Mouse (Mus musculus) right cerebral cortex, postnatal 25 days (tissue): ENCODE data around the gene Cntn6.

ENCODE experiments used
- DNase-seq: peaks from one replicate; pipeline ENCODE4 v3.0.0; 2022

Gene Cntn6

DNA sequence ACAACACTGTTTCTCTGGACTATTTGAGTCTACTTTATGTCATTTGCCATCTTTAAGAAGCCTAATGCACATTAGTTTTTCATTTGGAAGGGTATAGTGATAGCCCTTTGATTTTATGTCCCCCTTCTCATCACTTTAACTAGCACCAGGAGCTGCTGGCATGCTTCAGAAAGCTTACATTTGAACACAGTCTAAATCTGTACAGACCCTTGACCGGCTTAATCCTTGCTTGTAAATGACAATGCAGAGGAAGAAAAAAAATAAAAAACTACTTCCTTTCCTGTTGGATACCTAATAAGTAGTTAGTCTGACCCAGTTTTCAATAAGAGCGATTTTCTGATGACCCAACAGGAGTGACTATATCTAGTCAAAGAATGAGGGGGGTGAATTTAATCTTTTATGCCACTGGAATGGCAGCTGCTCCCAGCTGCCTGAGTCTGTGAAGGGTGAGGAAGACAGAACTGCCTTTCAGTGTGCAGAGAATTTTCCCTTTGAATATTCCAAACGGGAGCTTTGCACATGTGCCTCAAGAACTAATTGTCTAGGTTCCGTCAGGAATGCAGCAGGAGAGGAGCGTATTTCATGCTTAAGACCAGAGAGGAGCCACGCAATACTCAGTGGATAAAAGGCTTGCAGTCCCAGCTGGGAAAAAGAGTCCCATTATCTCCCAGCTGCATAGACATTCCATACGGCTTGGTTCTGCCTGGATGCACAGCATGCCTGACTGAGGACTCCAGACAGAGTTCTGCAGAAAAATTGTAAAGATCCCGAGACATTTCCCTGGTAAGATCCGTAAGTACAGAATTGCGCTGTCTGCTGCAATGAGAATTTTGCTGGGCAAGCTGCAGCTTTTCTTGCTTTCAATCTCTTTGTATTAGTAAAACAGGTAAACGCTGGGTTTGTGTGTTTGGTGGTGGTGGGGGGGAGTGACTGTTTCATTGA is at the start of gene Cntn6:
Gene Cntn6 (plus strand): TSS at position 301 of the 942 bp plus-strand sequence.
- DNase-seq: peak; percentile 51

DNA sequence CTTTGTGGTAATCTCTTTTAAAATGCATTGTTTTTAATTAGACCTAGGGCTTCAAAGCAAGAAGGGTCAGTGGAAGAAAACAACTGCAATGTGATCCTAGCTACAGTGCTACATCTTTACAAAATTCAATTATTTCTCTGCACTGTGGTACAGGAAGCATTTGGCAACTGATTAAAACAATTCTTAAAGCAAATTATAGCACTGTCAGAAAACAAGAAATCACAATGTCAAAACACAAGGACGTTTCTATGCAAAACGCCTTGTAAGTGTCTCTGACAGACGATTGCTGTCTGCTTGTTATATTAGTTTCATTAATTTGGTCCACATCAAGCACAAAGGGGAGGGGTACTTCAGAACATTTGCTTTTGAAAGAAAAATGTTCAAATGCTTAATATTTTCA is 48.9 kb upstream of the Cntn6 start:
- DNase-seq: no peak

DNA sequence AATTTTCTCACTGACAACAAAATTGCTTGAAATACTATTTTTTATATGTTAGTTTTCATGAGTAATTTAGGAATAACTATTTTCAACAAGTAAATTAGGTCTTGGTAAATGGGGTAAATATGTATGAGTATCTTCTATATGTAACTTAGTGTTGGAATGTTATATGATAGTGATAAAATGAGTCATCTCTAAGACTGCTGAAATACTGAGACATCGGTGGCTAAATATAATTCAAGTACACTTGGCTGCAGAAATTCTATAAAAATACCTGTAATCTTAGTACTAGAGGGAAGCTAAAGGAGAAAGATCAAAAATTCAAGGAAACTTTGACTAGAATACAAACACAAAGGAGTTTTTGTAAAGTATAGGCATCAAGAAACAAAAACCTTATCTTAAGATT is 21.9 kb upstream of the Cntn6 start:
- DNase-seq: no peak

DNA sequence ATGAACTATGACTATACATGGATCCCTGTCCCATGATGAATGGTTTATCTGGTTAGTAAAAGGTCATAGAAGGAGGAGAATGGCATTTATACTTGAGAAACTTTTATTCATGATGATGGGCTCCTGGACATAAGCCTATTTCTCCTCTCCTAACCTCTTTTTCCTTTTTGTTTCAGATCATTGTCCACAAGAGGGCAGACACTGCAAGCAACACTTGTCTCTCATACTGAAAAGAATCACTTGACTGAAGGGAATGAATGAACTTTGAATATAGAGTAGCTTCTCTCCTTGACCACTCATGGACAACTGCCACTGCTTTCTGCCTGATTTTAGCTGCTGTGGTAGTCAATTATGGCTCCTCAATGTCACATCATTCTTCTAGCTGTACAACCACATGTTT is 13.3 kb upstream of the Cntn6 start:
- DNase-seq: no peak

DNA sequence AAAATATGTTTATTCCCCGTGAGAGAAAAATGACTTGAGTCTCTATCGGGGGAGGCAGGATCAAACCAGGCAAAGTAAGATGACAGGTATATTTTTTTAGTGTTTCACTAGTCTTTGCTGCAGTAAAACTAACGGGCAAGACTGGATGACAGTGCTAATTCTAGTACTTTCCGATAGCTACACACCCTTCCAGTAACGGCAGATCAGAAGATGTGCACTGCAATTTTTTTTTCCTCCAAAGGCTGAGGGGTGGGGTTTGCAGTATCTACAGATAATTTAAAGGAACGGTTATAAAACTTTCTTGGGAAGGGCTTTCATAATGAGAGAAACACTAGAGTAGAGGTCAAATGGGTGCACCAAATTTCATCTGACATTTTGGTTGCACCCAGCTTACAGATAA is 869 bp downstream of the Cntn6 start:
- DNase-seq: no peak

DNA sequence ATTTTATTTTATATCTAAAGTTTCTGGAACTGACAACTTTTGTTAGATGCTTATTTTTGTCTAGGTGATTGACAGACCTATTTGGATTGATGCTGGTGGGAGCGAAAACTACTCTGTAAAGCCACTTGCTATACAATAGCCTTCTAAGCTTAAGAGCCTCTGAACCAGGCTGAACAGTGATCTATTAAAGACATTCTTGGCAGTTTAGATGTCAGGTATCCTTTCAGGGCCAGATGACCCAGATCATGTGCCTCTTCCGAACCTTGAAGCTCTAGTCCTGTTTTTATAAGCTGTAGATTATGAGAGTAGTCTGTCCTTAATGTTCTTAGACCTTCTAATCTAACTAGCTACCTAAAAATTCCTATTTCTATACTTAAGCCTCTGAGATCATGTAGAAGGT is 3.2 kb downstream of the Cntn6 start:
- DNase-seq: no peak

DNA sequence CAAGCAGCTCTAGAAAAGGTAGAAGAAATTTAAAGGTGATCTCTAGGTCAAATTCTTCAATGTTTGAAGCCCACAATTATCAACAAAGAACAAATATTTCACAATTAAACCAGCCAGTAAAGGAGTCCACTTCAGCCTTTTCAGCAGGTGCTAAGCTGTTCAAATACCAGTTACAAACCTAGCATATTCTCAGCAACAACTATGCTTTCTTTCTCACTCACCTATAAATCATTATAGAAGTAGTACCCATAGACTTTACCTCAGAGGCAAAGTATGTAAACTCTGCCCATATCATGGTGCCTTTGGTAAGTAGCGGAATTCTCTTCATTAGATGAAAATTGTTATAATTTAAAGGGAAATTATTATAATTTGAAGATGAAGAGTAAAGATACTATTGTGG is 71.4 kb downstream of the Cntn6 start:
- no peak for DNase-seq

DNA sequence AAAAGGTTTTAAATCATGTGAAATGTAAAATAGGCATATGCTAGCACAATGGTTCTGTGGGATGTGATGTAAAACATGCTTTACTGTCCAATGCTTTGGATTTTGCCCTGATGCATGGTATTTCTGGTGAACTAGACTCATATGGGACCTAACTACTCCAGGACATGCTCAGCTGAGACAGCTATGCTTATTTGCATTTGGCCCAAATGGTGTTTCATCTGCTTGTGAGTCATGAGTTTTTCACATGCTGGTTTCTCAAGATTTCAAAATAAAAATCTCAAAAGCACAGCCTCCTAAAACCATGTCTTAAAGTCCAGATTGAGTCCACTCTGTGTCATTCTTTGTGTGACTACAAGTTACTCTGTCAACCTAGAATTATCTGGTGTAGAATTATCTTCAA is 77.0 kb downstream of the Cntn6 start:
- DNase-seq: no peak

DNA sequence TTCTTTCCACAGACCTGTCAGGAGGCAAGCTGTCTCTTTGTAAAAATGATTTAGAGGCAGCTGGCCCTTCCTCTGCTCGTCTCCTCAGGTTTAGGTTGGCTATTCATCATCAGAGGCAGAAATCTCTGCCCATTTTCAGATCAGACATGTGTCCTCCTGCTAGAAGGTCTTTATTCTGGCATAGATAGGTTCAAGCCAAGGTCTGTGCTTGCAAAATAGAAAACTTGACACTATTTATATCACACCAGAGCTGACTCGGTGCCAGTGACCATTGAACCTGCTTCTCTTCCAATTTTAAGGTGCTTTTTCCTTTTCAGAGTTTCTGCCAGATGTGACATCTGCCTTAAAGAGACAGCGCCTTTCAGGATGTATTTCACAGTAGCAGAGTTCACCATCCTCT is 95.4 kb downstream of the Cntn6 start:
- DNase-seq: no peak

DNA sequence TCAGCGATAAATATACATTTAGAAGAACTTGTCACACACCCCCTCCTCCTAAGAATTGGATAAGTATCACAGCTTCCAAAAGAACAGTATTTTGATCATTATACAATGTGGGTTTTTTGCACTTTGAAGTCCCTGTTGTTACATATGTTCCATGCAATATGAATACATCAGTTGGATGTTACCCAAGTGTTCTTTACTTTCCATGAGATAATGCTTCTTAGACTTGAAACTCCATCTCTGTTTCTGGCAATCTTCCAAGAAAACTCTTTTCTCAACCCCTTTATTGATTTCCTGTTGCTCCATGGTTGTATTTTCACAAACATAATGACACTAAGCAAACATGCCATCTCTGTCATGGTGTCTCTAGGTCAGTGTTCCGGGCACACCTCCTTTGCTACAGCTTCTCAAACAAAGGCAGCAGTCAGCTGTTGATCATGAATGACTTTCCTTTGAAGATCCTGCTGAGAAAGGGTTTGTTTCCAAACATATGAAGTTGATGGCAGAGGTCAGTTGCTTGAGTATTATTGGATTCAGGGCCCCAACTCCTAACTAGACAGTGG is 108.3 kb downstream of the Cntn6 start:
- DNase-seq: no peak

DNA sequence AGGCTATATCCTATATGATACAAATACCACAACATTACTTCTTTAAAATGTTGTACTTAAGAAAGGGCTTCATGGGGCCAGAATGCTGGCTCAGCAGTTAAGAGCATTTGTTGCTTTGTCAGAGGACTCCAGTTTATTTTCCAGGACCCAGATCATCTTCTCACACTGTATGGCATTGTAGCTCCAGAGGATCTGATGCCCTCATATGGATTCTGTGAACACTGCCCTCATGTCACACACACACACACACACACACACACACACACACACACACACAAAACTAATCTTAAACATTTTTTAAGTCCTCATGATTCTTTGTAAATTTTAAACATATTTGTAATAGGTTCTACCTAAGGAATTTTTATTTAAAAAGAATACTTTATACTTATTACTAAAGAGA is 110.3 kb downstream of the Cntn6 start:
- DNase-seq: no peak

DNA sequence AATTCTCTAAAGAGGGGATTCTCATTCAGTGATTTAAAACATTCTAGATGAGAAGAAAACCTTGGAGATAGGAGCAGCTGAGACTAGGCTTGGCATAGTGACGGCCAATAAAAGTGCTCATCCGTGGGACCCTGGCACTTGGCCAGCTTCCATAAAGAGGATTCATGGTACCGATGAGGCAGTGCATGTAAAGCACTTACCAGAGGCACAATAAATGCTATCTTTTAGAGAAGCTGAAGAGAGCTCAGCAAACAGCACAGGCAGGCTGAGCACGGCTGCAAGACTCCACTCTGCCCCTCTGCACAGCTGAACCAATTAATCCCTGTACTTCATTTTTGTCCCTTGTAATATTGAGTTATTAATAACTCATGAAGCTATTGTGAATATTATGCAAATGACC is 110.8 kb downstream of the Cntn6 start:
- DNase-seq: no peak

DNA sequence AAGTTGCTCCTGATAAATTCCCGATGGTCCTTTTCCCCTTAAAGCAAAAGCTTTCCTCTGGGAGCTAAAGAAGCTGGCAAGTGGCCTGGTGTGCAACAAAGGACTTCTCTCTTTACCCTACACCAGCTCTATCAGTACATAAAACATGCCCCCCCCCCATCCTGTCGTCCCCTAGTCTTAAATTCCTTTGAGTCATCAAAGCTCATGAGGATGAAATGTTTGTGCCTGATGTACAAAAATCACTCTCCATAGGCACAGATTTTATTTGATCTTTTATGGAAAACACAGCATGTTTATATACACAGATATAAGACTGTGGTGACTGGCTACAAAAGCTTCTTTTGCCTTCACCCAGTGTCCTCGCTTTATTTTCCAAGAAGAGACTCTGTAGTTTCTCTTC is 112.6 kb downstream of the Cntn6 start:
- DNase-seq: no peak

DNA sequence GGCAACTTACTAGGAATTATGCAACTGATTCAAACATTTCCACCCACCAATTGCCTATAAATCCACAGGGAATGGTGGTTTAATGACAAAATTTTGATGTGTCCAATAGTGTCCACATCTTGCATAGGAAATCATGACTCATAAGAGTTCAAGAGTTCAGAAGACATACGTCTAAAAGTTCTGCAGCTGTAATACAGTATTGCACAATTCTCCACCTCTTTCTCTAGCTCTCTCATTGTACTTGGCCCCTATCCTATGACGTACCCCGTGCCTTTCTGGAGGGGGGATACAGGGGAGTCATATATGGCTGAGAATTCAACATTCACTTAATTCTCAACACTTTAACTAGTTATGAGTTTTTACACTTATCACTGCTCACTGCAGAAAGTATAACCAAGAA is 160.9 kb downstream of the Cntn6 start:
- DNase-seq: no peak

DNA sequence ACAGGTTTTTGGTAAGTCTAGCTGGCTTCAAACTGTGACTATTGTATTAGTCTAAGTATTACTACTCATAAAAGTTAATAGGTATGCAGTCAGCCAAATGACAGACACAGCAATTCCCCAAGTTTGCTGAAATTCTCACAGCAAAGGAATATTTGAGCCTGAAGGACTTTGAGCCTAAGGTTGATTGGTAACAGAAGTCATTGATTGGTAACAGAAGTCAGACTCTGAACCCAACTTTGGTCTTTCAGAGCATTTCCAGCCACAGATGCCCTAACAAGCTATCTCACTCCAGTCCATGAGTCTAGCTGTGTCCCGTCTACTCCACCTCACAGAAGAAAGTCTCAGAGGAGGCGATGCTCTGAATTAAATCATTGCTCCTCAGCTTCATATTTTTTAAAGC is 176.1 kb downstream of the Cntn6 start:
- no peak for DNase-seq

DNA sequence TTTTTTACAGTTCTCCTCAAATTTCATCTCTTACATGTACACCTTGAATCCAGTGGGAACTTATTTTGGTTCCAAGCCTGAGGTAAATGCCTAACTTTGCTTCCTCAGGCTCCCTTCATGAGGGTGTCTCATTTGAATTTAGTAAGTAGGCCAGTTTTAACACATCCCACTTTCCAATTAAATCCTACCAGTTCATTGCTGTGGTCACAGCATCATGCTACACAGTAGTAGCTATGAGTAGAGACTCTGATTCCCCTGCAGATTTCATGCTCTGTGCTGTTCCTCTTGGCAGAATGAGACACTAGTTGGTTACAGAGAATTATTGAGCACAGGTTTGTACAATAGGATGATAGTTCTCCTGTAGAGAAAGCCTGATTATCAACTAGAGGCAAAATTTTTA is 181.7 kb downstream of the Cntn6 start:
- DNase-seq: no peak

DNA sequence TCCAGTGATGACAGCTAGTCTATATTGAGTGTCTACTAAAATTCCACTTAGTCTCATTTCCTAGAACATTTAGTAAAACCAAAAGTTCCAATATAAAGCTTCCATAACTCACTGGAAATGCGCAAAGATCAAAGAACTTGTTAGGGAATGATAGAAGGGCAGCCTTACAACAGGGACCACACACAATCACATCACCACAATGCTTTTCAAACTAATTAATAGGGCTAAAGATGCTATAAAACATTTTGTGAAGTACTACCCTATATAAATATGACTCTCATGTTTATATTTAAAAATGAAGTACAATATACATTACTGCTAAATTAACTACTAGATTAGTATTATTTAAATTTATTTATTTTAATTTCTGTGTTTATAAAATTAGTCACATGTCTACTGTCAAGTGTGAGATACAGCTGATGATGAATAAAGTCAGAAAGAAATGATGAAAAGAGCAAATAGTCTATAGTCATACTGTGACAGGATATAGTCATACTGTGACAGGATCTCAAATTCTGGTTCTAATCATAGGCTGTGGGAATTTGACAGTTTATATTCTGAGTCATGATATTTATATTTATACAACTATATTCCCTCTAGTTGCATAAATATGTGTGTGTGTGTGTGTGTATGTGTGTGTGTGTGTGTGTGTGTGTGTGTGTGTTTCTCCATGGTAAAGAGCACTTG is 187.4 kb downstream of the Cntn6 start:
- DNase-seq: no peak

DNA sequence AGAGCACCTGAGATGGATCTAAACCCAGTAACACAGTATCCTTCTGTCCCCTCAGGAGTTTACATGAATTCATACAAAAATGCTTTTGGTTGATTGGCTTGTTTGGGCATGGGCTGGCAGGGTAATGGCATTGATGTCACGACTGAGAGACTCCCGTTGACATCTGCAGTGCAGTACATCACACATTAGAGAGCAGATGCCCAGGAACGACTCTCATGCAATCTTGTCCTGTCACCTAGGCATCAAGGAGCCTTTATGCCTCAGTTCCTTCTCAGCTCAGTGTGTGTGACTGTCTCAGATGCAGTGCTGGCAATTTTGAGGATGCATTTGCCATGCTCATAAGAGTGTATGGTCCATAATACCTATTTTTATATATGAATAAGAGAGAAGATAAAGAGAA is 195.4 kb downstream of the Cntn6 start:
- no peak for DNase-seq

DNA sequence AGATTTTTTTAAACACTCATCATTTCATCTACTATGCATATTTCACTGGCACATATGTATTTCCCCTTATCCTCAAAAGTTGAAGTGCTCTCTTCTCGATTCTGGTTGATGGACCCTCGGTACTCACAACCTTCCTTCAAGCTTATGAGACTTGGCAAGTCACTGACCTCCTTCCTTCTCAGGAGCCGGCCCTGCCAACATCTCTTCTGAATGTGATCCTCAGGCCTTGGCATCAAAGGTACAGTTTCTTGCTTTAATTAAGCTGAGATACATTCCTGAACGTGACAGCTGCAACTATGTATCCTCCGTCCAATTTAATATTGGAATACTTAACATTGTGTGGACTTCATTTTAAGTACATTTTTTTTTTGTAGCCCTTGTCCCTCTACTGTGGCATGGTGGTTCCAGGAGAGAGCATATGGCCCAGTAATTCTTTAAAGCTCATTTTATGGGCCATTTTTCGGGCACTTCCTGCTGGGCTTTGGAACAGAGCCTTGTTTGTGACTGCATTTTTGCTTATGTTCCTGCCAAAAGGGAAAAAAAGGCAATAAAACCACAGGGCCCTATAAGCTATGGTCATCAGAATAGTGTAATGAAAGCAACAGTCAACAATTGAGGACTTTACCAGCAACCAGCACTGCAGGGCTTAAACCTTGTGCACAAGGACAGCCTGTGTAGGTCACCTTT is 196.0 kb downstream of the Cntn6 start:
- no peak for DNase-seq

DNA sequence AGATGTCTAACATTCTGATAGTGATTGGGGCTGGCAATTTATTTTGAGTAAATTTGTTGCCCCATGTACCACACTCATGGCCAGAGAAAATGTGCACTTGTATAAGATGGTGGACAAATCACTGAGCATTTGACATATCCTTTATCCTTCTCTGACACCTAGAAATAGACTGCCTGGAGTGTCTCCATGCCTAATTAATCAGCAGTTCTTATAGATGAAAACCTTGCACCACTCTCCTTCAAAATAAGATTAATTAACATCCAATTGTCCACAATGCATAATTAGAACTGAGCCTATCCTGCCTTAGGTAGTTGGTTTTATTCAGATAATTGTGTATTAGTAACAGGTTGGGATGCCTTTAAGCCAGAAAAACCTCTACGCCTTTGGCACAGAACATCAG is 236.0 kb downstream of the Cntn6 start:
- DNase-seq: no peak

DNA sequence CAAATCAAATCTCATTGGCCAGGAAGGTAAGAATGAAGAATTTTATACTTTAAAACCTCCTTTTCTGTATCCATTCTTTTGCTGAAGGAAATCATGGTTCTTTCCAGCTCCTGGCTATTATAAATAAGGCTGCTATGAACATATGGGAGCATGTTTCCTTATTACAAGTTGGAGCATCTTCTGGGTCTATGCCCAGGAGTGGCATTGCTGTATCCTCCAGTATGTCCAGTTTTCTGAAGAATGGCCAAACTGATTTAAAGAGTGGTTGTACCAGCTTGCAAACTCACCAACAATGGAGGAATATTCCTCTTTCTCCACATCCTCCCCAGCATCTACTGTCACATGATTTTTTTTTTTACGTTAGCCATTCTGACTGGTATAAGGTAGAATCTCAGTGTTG is 241.7 kb downstream of the Cntn6 start:
- DNase-seq: no peak

DNA sequence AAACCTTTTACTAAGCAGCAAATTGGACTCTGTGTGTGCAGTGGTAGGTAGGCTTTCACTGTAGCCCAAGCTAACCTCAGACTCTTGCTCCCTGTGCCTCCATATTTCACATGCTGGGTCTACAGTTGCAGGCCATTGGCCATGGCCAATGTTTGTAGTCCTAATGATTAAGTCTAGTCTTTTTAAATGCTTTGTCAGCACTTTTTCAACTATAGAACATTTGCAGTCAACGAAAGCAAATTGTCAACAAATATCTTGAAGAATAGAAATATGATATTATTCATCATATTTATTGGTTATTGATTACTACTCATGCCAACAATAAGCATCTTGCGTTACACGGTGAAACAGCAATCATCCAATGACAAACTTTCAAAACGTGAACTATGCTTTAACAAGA is 246.4 kb downstream of the Cntn6 start:
- DNase-seq: no peak

DNA sequence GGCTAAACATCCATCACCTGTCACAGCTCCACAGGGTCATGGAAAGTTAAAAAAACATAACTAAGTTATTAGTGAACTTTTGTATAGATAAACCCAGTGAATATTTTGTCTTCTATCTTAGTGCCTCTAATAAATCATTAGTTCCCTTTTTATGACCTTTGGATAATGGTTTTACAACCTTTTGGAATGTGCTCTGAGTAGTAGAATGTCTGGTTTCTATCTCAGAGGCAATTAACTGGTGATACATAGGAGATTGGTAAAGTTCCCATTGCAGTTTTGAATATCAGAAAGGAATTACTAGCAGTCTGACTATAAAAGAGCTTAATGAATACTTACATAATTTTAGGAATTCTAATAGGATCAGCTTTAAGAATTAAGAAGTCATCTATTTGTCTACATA is 265.5 kb downstream of the Cntn6 start:
- DNase-seq: no peak

DNA sequence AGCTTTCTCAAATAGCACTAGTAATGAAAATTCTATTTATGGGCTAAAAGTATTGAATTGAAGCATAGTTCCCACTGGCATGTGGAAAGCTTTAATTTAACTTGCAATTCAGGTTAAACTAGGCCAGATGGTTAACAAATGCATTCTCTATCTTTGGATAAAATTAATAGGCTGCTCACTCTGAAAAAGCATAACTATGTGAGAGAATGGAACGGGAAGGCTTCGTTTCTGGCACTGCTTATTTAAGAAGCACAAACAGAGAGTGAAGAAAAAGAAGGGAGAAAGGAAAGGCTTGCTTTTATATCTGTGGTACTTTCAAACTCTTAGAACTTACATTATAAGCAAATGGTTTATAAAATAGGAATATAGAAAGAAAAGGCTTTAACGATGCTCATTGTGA is 268.6 kb downstream of the Cntn6 start:
- no peak for DNase-seq
